23 mouse cellular contexts compared by ENCODE assay signal in the genomic region with DNA sequence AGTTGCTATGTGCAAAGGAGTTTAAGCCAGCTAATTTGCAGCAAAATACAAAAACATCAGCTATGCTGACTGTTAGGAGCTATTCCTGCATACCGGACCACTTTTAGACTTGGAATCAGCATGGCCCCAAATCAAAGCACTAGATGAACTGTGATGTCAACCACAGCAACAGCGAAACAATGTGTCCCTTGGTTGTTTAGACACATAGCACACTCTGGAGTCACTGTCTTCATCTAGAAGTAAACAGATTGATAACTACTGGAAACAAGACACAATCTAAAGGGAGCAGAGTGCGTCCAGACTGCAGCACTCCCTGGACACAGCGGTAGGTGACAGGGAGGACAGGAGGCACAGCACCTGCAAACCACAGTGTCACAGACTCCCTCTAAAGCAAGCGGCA.
DNase-seq lines count a peak whose midpoint lies in the region; ATAC-seq and TF ChIP-seq lines count a peak whose summit lies in the region.
"Had no signal": no experiment of that assay in that cellular context is flagged by ENCODE, and none has a peak within 500 bp of the region (broad histone marks: within the 10 kb centered on the region; RNA-seq: fewer than 3 reads in every experiment).

No protein-coding gene starts in this region.

- H3K27me3 ChIP-seq in heart, embryonic 12.5 days (replicated peaks) = no peaks in the 10 kb centered on the region
- H3K27me3 ChIP-seq in lung, embryonic 14.5 days (ENCODE audit: insufficient read depth, low read length) = no peaks in the 10 kb centered on the region
- no peaks in the 10 kb centered on the region for H3K27me3 ChIP-seq in lung, postnatal 0 days (replicated peaks; ENCODE audit: insufficient read depth, low read length)
- H3K27me3 ChIP-seq: limb, embryonic 12.5 days; midbrain, embryonic 12.5 days; neural tube, embryonic 15.5 days; stomach, embryonic 15.5 days had no signal

- WGBS in heart, embryonic 12.5 days = 76% methylated on average over 5 of the region's 5 CpGs
- WGBS in lung, embryonic 14.5 days = 49% methylated on average over 5 of the region's 5 CpGs
- WGBS in lung, postnatal 0 days = 57% methylated on average over 5 of the region's 5 CpGs

- no peak for TF ChIP-seq CTCF in lung, embryonic 14.5 days (IDR thresholded peaks at IDR 0.05; ENCODE audit: low read depth)
- TF ChIP-seq CTCF in lung, postnatal 0 days (IDR thresholded peaks at IDR 0.05) = no peak

- H3K9ac ChIP-seq in heart, embryonic 12.5 days = no peak overlapping the region
- no peak overlapping the region for H3K9ac ChIP-seq in lung, embryonic 14.5 days
- H3K9ac ChIP-seq in lung, postnatal 0 days (replicated peaks; ENCODE audit: low read depth) = no peak overlapping the region
- H3K9ac ChIP-seq: hindbrain, embryonic 14.5 days; limb, embryonic 12.5 days; liver, embryonic 14.5 days; midbrain, embryonic 12.5 days; neural tube, embryonic 15.5 days; stomach, embryonic 15.5 days had no signal

- TF ChIP-seq EP300 in lung, postnatal 0 days (IDR thresholded peaks at IDR 0.05) = peak; percentile 92

- H3K9me3 ChIP-seq in heart, embryonic 12.5 days (replicated peaks) = no peaks in the 10 kb centered on the region
- H3K9me3 ChIP-seq in lung, embryonic 14.5 days (ENCODE audit: low read depth, low read length) = no peaks in the 10 kb centered on the region
- H3K9me3 ChIP-seq in lung, postnatal 0 days (ENCODE audit: low read length) = no peaks in the 10 kb centered on the region
- H3K9me3 ChIP-seq: limb, embryonic 12.5 days; midbrain, embryonic 12.5 days; neural tube, embryonic 15.5 days; stomach, embryonic 15.5 days had no signal

- ATAC-seq in heart, embryonic 12.5 days (ENCODE audit: insufficient number of reproducible peaks, low FRiP score) = no peak
- ATAC-seq in lung, embryonic 14.5 days (ENCODE audit: insufficient read depth) = peak; percentile 44
- peak; percentile 71 for ATAC-seq in lung, postnatal 0 days
- ATAC-seq: forebrain, embryonic 14.5 days; inflammation-experienced regulatory T-cells, adult 6 months had no signal

- no peaks in the 10 kb centered on the region for H3K36me3 ChIP-seq in heart, embryonic 12.5 days
- no peaks in the 10 kb centered on the region for H3K36me3 ChIP-seq in lung, embryonic 14.5 days (ENCODE audit: insufficient read depth)
- no peaks in the 10 kb centered on the region for H3K36me3 ChIP-seq in lung, postnatal 0 days (ENCODE audit: insufficient read depth, low read length)
- H3K36me3 ChIP-seq: limb, embryonic 12.5 days; midbrain, embryonic 12.5 days; neural tube, embryonic 15.5 days; stomach, embryonic 15.5 days had no signal

- no peak for DNase-seq in heart, postnatal 36 days
- DNase-seq in lung, embryonic 14.5 days = peak; percentile 66
- no peak for DNase-seq in lung, postnatal 4 days
- DNase-seq in lung, postnatal 0 days (ENCODE audit: low spot score) = peak; percentile 69
- peak; percentile 56 for DNase-seq in lung, postnatal 25 days (ENCODE audit: low spot score)
- DNase-seq in cerebellum, adult 11-12 months = no peak
- DNase-seq: adrenal gland, postnatal 10 days; cerebellum, adult 2 months; cerebellum, postnatal 25 days; gastrocnemius, postnatal 10 days; kidney, adult 18-20 months; thymus, adult 2 months; thymus, postnatal 4 days had no signal

- H3K4me2 ChIP-seq in heart, embryonic 12.5 days = no peak overlapping the region
- no peak overlapping the region for H3K4me2 ChIP-seq in lung, embryonic 14.5 days
- H3K4me2 ChIP-seq in lung, postnatal 0 days (replicated peaks; ENCODE audit: low read depth, low read length) = no peak overlapping the region
- H3K4me2 ChIP-seq: hindbrain, embryonic 14.5 days; limb, embryonic 12.5 days; midbrain, embryonic 12.5 days; neural tube, embryonic 15.5 days; stomach, embryonic 15.5 days had no signal

- H3K27ac ChIP-seq in heart, embryonic 12.5 days (ENCODE audit: poor library complexity, severe bottlenecking) = 0 out of 2 replicates have a peak overlapping the region, but pooled peaks have one; percentile 16
- peak overlapping the region; percentile 46; the same call in 1 of the 2 replicates for H3K27ac ChIP-seq in lung, embryonic 14.5 days (ENCODE audit: low read depth)
- H3K27ac ChIP-seq in lung, postnatal 0 days (ENCODE audit: low read length) = peak overlapping the region; percentile 57
- H3K27ac ChIP-seq: hindbrain, embryonic 14.5 days; kidney, postnatal 0 days; limb, embryonic 12.5 days; liver, embryonic 14.5 days; midbrain, embryonic 12.5 days; neural tube, embryonic 15.5 days; stomach, embryonic 15.5 days had no signal

- H3K4me3 ChIP-seq in heart, embryonic 12.5 days = no peak overlapping the region
- H3K4me3 ChIP-seq in lung, embryonic 14.5 days (ENCODE audit: low read depth, low read length) = no peak overlapping the region
- H3K4me3 ChIP-seq in lung, postnatal 0 days (ENCODE audit: low read depth, low read length) = no peak overlapping the region
- H3K4me3 ChIP-seq: limb, embryonic 12.5 days; midbrain, embryonic 12.5 days; neural tube, embryonic 15.5 days; stomach, embryonic 15.5 days had no signal

- peaks cover 41% of the 10 kb centered on the region for H3K4me1 ChIP-seq in heart, embryonic 12.5 days (replicated peaks)
- H3K4me1 ChIP-seq in lung, embryonic 14.5 days (ENCODE audit: insufficient read depth) = peaks cover 24% of the 10 kb centered on the region
- peaks cover 11% of the 10 kb centered on the region for H3K4me1 ChIP-seq in lung, postnatal 0 days (ENCODE audit: insufficient read depth, low read depth, low read length)
- H3K4me1 ChIP-seq: neural tube, embryonic 15.5 days had no signal

- intact Hi-C loops in heart, postnatal 36 days (cut with DNase I) = no loop called here

Comparison
In these comparisons a context has a peak if more than half of its experiments do, and no peak if none do; other contexts are left out.
1. DNase-seq: peak in lung, embryonic 14.5 days (single experiment), lung, postnatal 0 days (single experiment) and lung, postnatal 25 days (single experiment); none in heart, postnatal 36 days (0 of 2), lung, postnatal 4 days (0 of 2) and cerebellum, adult 11-12 months (single experiment).
2. Peak in every context shown above with its lines, with median percentiles within 50 percentile points of each other: H3K27ac ChIP-seq.